Mouse (Mus musculus) adrenal gland, postnatal 10 days (tissue): ENCODE results near the gene Vmn1r231. TPM values are rescaled to one million over a fixed set of nuclear protein-coding genes. Genes with fewer than 3 reads are reported as not detected.

Experiments used
- DNase-seq: peaks from one replicate; pipeline ENCODE4 v3.0.0; 2021; ENCODE audit warnings: mixed read lengths
- long read RNA-seq, 2 experiments: library from polyadenylated mRNA; stranded (forward); transcript quantifications; one replicate each; pipeline ENCODE4 v2.0.0; 2021
- total RNA-seq, 2 experiments: library from RNA; stranded (reverse); gene quantifications; 2 replicates each; pipeline ENCODE4 v1.2.3; 2021

Vmn1r231 gene
- total RNA-seq: not detected
- long read RNA-seq, experiment 1: 0 reads
- long read RNA-seq, experiment 2: 0 reads

- no peak for DNase-seq
Measured at GRCm38 (mm10) chr17:20904991-20905390, at the start of gene Vmn1r231. Vmn1r231 (minus strand) TSS chr17:20905091.

GRCm38 (mm10) chr17:20946636-20947035 is 41.7 kb upstream of the Vmn1r231 start:
- no peak for DNase-seq

DNA sequence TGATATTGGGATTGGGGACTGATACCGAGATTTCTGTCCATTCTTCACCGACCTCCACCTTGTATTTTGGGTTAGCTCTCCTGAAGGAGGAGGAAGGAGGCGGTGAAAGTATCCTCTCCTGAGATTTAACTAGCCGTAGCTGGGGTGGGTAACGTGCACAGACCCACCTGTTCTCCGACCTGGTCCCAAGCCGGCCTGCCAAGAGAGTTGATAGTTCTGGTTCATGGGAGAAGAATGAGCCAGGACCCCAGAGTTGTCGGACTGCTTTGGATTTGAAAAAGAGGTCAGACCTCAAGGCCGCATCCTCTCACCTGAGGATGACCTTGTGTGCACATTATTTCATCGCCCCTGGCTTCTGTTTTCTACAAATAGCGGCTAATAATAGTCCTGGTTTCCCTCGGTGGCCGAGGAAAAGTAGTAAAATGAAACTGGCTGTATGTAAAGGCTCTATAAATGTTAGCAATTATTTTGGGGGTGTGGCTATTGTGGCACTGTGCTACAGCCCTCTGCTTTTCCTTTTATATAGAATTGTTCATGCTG is 41.2 kb upstream of the Vmn1r231 start:
- DNase-seq: peak; percentile 25

DNA sequence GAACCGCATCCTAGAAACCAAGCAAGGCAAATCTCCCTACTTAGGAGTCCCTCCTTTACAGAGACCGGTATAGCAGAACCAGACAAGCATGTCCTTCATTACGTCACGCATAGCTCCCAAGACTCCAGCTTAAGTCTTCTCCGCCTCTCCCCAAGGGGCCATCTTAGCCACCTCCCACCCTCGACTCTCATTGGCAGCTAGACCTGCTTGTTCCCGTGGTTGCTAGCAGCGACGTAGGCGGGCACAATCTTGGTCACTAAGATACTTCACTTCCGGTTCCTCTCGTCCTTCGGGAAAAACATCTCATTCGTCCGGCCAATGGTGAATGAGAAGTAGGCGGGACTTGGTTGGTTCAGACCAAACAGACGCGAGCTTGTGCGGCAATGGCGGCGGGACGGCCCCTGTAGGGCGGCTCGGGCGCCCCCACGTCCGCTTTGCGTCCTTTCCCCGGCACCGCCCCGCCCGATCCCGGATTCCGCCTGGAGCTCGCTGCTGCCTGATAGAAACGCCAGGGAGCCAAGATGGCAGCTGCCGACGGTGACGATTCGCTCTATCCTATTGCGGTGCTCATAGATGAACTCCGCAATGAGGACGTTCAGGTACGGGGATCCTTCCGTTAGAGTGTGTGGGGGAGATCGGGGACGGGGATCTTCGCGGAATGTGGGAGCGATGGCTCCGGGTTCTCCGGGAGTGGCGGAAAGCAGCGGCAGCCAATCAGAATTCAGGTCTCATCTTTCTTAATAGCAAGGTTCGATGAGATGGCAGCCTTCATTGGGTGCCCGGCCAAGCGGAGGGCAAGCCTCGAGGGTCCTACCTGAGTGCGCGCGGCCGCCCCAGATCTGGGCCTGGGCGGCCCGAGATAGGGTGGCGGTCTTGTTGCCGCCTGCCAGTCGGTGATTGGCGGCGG is 40.3 kb upstream of the Vmn1r231 start, which contains the start of gene Ppp2r1a:
TSS of gene Ppp2r1a (plus strand) at position 327 of the 907 bp plus-strand sequence.
- peak; percentile 97 for DNase-seq

- no peak for DNase-seq
Measured at GRCm38 (mm10) chr17:20944226-20944625, 39.3 kb upstream of the Vmn1r231 start.

GRCm38 (mm10) chr17:20919614-20920013 is 14.7 kb upstream of the Vmn1r231 start, which contains the start of gene Vmn1r232:
Vmn1r232 (minus strand) TSS chr17:20919714.
- no peak for DNase-seq

GRCm38 (mm10) chr17:20840144-20840543 is 64.7 kb downstream of the Vmn1r231 start, which contains the start of gene Vmn1r230:
Vmn1r230 (plus strand) TSS chr17:20840444.
- no peak for DNase-seq

Other genes starting within 250 kb of the Vmn1r231 start
- not detected for gene Vmn1r226, start 222.2 kb downstream of the Vmn1r231 start, total RNA-seq
- gene Vmn1r227, start 175.2 kb downstream of the Vmn1r231 start, total RNA-seq: not detected
- not detected for gene Vmn1r228, start 118.9 kb downstream of the Vmn1r231 start, total RNA-seq
- gene Vmn1r229, start 93.5 kb downstream of the Vmn1r231 start, total RNA-seq: under 1 TPM in 1 of 2 experiments, not detected in 1; 0.03 TPM
- not detected for gene Vmn1r230, start 64.6 kb downstream of the Vmn1r231 start, total RNA-seq
- gene Vmn1r232, start 14.6 kb upstream of the Vmn1r231 start, total RNA-seq: not detected
- gene Ppp2r1a, start 40.2 kb upstream of the Vmn1r231 start, total RNA-seq: 100 to 1,000 TPM; 260 to 272 TPM
- gene Vmn1r233, start 91.4 kb upstream of the Vmn1r231 start, total RNA-seq: not detected
- 10 to 100 TPM; 13.7 to 22.3 TPM for gene Zfp160, start 103.8 kb upstream of the Vmn1r231 start, total RNA-seq